Mouse (Mus musculus) embryonic facial prominence, embryonic 11.5 days (tissue): ENCODE measurements at regions not wholly inside any gene's neighbourhood (a gene's known extent, or its start where the extent isn't known, plus 50 kb on each side); places are given as distances from the start of the nearest gene placed in this dataset.

Experiments used
- ATAC-seq: fragments of 200-750 bp; cut with Nextera tagmentation; replicated peaks from 2 replicates; pipeline ENCODE4 v1.8.0; 2017; ENCODE audit warnings: low read depth; ENCODE audit not compliant: insufficient number of reproducible peaks, low FRiP score, low TSS enrichment
- DNase-seq: peaks from one replicate; pipeline ENCODE4 v3.0.0-alpha.2; 2015; ENCODE audit warnings: low spot score
- H3K27ac ChIP-seq: fragments of 300-500 bp; sonication (generic); replicated peaks from 2 replicates; pipeline ENCODE4 v1.5.1; 2014; ENCODE audit warnings: mild to moderate bottlenecking, low read depth, low read length, control low read depth
- H3K27me3 ChIP-seq: fragments of 300-500 bp; sonication (generic); 2 replicates; pipeline ENCODE4 v1.6.1; 2014; ENCODE audit warnings: mild to moderate bottlenecking, low read length, moderate library complexity, mixed read lengths; ENCODE audit not compliant: control insufficient read depth, insufficient read depth
- H3K36me3 ChIP-seq: fragments of 300-500 bp; sonication (generic); replicated peaks from 2 replicates; pipeline ENCODE4 v1.6.1; 2014; ENCODE audit warnings: low read depth, mild to moderate bottlenecking, low read length, moderate library complexity, mixed read lengths; ENCODE audit not compliant: control insufficient read depth, insufficient read depth
- H3K4me1 ChIP-seq: fragments of 300-500 bp; sonication (generic); 2 replicates; pipeline ENCODE4 v1.6.1; 2014; ENCODE audit warnings: low read length, mixed read lengths; ENCODE audit not compliant: control insufficient read depth, insufficient read depth
- H3K4me2 ChIP-seq: fragments of 300-500 bp; sonication (generic); 2 replicates; pipeline ENCODE4 v1.6.1; 2014; ENCODE audit warnings: low read depth, mild to moderate bottlenecking, control low read depth, low read length, moderate library complexity
- H3K4me3 ChIP-seq: fragments of 300-500 bp; sonication (generic); 2 replicates; pipeline ENCODE4 v1.5.1; 2014; ENCODE audit warnings: low read depth, low read length, control low read depth
- H3K9ac ChIP-seq: fragments of 300-500 bp; sonication (generic); replicated peaks from 2 replicates; pipeline ENCODE4 v1.6.1; 2014; ENCODE audit warnings: mild to moderate bottlenecking, control low read depth, low read length
- H3K9me3 ChIP-seq: fragments of 300-500 bp; sonication (generic); replicated peaks from 2 replicates; pipeline ENCODE4 v1.6.1; 2016; ENCODE audit warnings: mild to moderate bottlenecking, low read length, inconsistent platforms, mixed read lengths; ENCODE audit not compliant: control insufficient read depth
- WGBS: fragments of 180-500 bp; shearing (Covaris S2); extraction: QIAGEN DNeasy Blood & Tissue Kit; methylation state at CpG from one replicate; pipeline ENCODE4 v1.1.7; 2014; 5-methylcytosine and 5-hydroxymethylcytosine counted together

GRCm38 (mm10) chr13:107371616-107372582, 350.0 kb upstream of the Kif2a start:
- no peak overlapping the region for H3K4me2 ChIP-seq
- no peaks in the 10 kb centered on the region for H3K4me1 ChIP-seq
- H3K9ac ChIP-seq: no peak overlapping the region
- H3K9me3 ChIP-seq: no peaks in the 10 kb centered on the region
- H3K27ac ChIP-seq: no peak overlapping the region
- H3K4me3 ChIP-seq: no peak overlapping the region
- DNase-seq: no peak
- no peaks in the 10 kb centered on the region for H3K36me3 ChIP-seq
- no peak for ATAC-seq
- H3K27me3 ChIP-seq: no peaks in the 10 kb centered on the region
- WGBS: 39% methylated on average over 17 of the region's 17 CpGs

GRCm38 (mm10) chr13:107367639-107368038, 345.7 kb upstream of the Kif2a start:
- H3K36me3 ChIP-seq: no peaks in the 10 kb centered on the region
- no peak overlapping the region for H3K4me2 ChIP-seq
- H3K27ac ChIP-seq: no peak overlapping the region
- no peaks in the 10 kb centered on the region for H3K9me3 ChIP-seq
- no peaks in the 10 kb centered on the region for H3K27me3 ChIP-seq
- WGBS: 89% methylated on average over 9 of the region's 9 CpGs
- H3K4me1 ChIP-seq: no peaks in the 10 kb centered on the region
- DNase-seq (no peak), ATAC-seq (no peak)
- no peak overlapping the region for H3K9ac ChIP-seq
- no peak overlapping the region for H3K4me3 ChIP-seq

- H3K4me1 ChIP-seq: no peaks in the 10 kb centered on the region
- H3K27ac ChIP-seq: no peak overlapping the region
- no peak overlapping the region for H3K4me2 ChIP-seq
- no peak overlapping the region for H3K9ac ChIP-seq
- no peak overlapping the region for H3K4me3 ChIP-seq
- no peak for DNase-seq
- H3K27me3 ChIP-seq: no peaks in the 10 kb centered on the region
- H3K36me3 ChIP-seq: no peaks in the 10 kb centered on the region
- no peaks in the 10 kb centered on the region for H3K9me3 ChIP-seq
- no peak for ATAC-seq
- WGBS: 86% methylated on average over 6 of the region's 6 CpGs
Measured at GRCm38 (mm10) chr13:107365766-107366165, 343.8 kb upstream of the Kif2a start.

DNA sequence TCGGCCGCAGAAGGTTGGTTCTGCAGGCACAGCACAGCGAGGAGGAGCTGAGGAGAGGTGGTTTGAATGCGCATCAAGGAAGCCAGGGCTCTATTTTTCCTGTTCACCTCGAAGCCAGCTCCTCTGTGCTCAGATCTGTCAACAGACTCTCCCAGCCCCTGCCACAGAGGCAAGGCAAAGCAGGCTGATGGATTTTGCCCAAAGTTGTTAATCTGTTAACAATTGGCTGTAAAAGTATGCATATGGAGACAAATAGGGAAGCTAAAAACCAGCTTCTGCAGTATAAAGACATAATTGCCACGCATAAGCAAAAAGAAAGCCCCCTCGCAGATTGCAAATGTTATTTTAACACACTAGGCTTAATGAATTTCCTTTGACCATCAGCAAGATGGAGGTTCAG, 343.3 kb upstream of the Kif2a start:
- Histone ChIP-seq H3K4me1 (no peaks in the 10 kb centered on the region), H3K9me3 (no peaks in the 10 kb centered on the region), H3K4me2 (no peak overlapping the region), H3K27ac (no peak overlapping the region), H3K36me3 (no peaks in the 10 kb centered on the region), H3K4me3 (no peak overlapping the region), H3K9ac (no peak overlapping the region), H3K27me3 (no peaks in the 10 kb centered on the region)
- 81% methylated on average over 7 of the region's 7 CpGs for WGBS
- no peak for ATAC-seq
- no peak for DNase-seq

- Histone ChIP-seq H3K27me3 (no peaks in the 10 kb centered on the region), H3K27ac (no peak overlapping the region), H3K9me3 (no peaks in the 10 kb centered on the region), H3K9ac (no peak overlapping the region), H3K4me1 (no peaks in the 10 kb centered on the region), H3K4me3 (no peak overlapping the region), H3K4me2 (no peak overlapping the region), H3K36me3 (no peaks in the 10 kb centered on the region)
- ATAC-seq (no peak), DNase-seq (no peak)
- 80% methylated on average over 8 of the region's 8 CpGs for WGBS
Measured at GRCm38 (mm10) chr13:107362806-107363687, 341.1 kb upstream of the Kif2a start.

GRCm38 (mm10) chr13:107340802-107341364, 319.0 kb upstream of the Kif2a start:
- Histone ChIP-seq H3K27ac (no peak overlapping the region), H3K4me2 (no peak overlapping the region), H3K9ac (no peak overlapping the region), H3K27me3 (no peaks in the 10 kb centered on the region), H3K4me1 (no peaks in the 10 kb centered on the region), H3K4me3 (no peak overlapping the region), H3K9me3 (no peaks in the 10 kb centered on the region), H3K36me3 (no peaks in the 10 kb centered on the region)
- no peak for ATAC-seq
- no peak for DNase-seq
- 65% methylated on average over 11 of the region's 11 CpGs for WGBS

- 78% methylated on average over 12 of the region's 12 CpGs for WGBS
- Histone ChIP-seq H3K4me1 (no peaks in the 10 kb centered on the region), H3K27ac (no peak overlapping the region), H3K4me3 (no peak overlapping the region), H3K4me2 (no peak overlapping the region), H3K36me3 (no peaks in the 10 kb centered on the region), H3K27me3 (no peaks in the 10 kb centered on the region), H3K9ac (no peak overlapping the region), H3K9me3 (no peaks in the 10 kb centered on the region)
- no peak for ATAC-seq
- no peak for DNase-seq
Measured at GRCm38 (mm10) chr13:107338111-107338510, 316.2 kb upstream of the Kif2a start.
